Mouse (Mus musculus): Measurements from ENCODE around the gene Ryr1. TPM values are rescaled to one million over a fixed set of nuclear protein-coding genes. Genes with fewer than 3 reads are reported as not detected.
A peak's percentile ranks its signal among the peaks of the same experiment; 100 is the strongest.
"Not testable (repeated sequence)": the region's sequence is repeated elsewhere in the genome, so short reads cannot be mapped to it uniquely, and the experiment has no call there.

The Ryr1 gene
- total RNA-seq, 2 experiments from 2014 or later = not detected

- no peak for ATAC-seq (replicated peaks; ENCODE audit: low FRiP score, poor library complexity, severe bottlenecking)
These were observed 155.7 kb downstream of the Ryr1 start for GRCm38 (mm10) chr7:28969271-28969670.

- ATAC-seq (replicated peaks; ENCODE audit: low FRiP score, poor library complexity, severe bottlenecking) = not testable (repeated sequence)
These were observed 156.9 kb downstream of the Ryr1 start for GRCm38 (mm10) chr7:28968120-28968519.

DNA sequence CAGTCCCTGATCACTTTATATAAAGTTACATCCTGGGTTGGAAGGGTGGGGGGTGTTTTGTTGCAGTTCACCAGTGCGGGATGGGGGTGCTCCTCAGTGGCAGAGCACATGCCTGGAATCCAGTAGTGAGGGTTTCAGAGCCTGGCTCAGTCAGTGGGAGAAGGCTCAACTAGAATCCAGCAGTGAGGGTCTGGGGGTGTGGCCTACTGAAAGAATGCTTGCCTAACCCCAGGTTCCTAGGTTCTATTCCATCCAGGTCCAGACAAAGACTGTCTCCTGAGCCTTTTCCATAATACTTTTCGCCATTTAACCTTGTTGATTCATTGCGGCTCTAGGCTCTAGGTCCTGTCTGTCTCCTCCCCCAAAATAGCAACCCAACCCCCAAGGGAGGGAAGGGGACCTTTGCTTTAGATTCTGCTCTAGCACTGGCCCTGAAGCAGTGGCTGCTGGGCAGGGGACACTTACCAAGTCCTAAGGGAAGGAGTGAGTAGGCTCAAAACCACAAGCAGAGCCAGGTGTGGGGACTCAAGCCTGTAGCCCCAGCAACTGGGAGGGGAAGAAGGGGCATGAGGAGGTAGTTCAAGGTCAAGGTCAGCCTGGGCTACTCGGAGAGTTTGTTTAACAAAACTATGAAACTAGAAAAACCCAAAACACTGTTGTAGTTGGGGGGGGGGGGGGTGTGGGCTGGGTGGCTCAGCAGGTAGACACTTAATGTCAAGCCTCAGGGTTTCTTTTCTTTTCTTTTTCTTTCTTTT, 158.1 kb downstream of the Ryr1 start:
- ATAC-seq (replicated peaks; ENCODE audit: low FRiP score, poor library complexity, severe bottlenecking) = no peak

DNA sequence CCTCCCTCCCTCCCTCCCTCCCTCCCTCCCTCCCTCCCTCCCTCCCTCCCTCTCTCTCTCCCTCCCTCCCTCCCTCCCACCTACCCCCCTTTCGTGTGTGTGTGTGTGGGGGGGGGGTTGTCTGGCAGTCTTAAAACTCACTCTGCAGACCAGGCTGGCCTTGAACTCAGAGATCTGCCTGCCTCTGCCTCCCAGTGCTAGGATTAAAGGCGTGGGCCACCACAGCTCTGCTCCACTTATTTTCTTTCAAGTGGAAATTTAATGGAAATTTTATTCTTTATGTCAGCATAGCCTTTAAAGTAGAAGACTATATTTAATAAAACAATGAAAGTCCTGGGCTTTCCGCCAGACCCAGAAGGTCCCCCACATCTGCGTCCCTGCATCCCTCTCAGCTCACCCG, 158.8 kb downstream of the Ryr1 start:
- ATAC-seq (replicated peaks; ENCODE audit: low FRiP score, poor library complexity, severe bottlenecking) = no peak

GRCm38 (mm10) chr7:28965346-28965840, 159.6 kb downstream of the Ryr1 start:
- ATAC-seq (replicated peaks; ENCODE audit: low FRiP score, poor library complexity, severe bottlenecking) = no peak

DNA sequence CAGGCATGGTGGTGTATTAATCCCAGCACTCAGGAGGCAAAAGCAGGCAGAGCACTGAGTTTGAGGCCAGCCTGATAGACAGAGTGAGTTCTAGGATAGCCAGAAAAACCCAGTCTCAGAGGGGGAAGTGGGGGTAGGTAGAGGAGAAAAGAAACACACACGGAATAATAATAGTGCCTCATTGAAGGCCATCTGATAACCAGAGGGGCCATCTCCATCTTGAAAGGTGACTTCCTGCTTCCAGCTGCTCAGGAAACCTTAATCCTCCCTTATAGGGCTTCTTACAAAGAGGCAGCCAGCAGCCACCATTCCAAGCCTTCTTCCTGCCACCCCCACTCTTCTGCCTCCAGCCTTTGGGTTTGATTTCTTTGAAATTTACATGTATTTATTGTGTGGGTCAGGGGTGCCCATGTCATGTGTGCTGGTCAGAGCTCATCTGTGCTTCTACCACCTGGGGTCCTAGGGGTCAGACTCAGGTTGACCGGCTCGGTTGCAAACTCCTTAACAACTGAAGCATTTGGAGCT, 161.5 kb downstream of the Ryr1 start:
- ATAC-seq (replicated peaks; ENCODE audit: low FRiP score, poor library complexity, severe bottlenecking) = no peak

GRCm38 (mm10) chr7:28961927-28962670, 162.9 kb downstream of the Ryr1 start, which contains the start of gene Actn4:
TSS of gene Actn4 (minus strand) at chr7:28962340.
- peak; percentile 91 for ATAC-seq (replicated peaks; ENCODE audit: low FRiP score, poor library complexity, severe bottlenecking)

GRCm38 (mm10) chr7:28961584-28961926, 163.4 kb downstream of the Ryr1 start:
- ATAC-seq (replicated peaks; ENCODE audit: low FRiP score, poor library complexity, severe bottlenecking) = no peak

DNA sequence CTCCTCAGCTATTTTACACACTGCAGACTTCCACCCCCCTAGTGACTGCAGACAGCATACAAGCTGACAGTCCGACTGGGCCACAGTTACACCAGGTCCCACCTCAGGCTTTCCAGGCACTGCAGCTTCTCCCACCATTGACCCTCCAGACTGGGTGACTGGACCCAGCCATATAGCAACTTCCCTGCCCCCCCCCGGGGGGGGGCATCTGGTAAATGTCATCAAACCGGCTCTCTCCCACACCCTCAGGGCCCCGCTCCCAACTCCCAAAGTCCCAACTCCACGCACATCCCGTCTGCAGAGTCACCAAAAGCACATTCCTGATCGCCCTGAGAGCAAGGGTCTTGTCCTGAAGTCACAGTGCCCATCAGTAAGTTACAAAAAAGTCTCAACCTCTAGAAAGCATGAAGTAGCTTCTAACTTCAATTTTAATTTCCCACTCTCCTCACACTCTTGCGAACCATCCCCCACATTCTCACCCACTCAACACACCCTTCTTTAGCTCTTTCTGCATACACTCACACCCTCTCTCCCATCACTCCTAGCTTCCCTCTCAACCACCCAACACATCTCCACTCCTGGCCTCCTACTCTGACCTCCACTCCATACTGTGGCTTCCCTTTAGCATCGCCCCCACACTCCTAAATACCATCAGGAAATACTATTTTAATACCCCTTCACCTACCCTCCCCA, 164.5 kb downstream of the Ryr1 start:
- ATAC-seq (replicated peaks; ENCODE audit: low FRiP score, poor library complexity, severe bottlenecking) = no peak

- no peak for ATAC-seq (replicated peaks; ENCODE audit: low FRiP score, poor library complexity, severe bottlenecking)
These were observed 165.4 kb downstream of the Ryr1 start for GRCm38 (mm10) chr7:28959505-28960045.

- no peak for ATAC-seq (replicated peaks; ENCODE audit: low FRiP score, poor library complexity, severe bottlenecking)
These were observed 166.2 kb downstream of the Ryr1 start for GRCm38 (mm10) chr7:28958770-28959169.

- no peak for ATAC-seq (replicated peaks; ENCODE audit: low FRiP score, poor library complexity, severe bottlenecking)
These were observed 166.8 kb downstream of the Ryr1 start for GRCm38 (mm10) chr7:28957997-28958725.

- ATAC-seq (replicated peaks; ENCODE audit: low FRiP score, poor library complexity, severe bottlenecking) = no peak
These were observed 167.7 kb downstream of the Ryr1 start for GRCm38 (mm10) chr7:28957286-28957685.

- ATAC-seq (replicated peaks; ENCODE audit: low FRiP score, poor library complexity, severe bottlenecking) = no peak
These were observed 168.7 kb downstream of the Ryr1 start for GRCm38 (mm10) chr7:28956270-28956669.

GRCm38 (mm10) chr7:28955295-28955897, 169.6 kb downstream of the Ryr1 start:
- no peak for ATAC-seq (replicated peaks; ENCODE audit: low FRiP score, poor library complexity, severe bottlenecking)

DNA sequence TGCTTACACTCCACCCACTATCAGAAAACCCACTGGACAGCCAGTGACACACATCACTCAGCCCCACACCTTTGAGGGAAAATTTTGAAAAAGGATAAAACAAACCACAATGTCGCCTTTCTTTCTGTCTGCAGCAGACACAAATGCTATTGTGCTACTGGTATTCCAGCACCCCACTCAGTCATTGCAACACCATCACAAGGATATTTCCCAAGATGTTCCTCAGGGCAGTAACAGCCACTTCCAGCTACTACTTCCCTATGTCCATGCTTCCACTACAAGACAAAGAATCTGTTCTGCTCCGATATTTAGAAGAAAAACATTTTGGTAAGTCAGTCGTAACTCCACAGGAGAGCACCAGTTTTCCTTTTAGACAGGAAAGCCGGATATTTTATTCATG, 170.2 kb downstream of the Ryr1 start:
- ATAC-seq (replicated peaks; ENCODE audit: low FRiP score, poor library complexity, severe bottlenecking) = no peak

- ATAC-seq (replicated peaks; ENCODE audit: low FRiP score, poor library complexity, severe bottlenecking) = peak; percentile 74
These were observed 171.3 kb downstream of the Ryr1 start for GRCm38 (mm10) chr7:28953476-28954376.

Data from erythroblast, adult 5-6 weeks (primary cell).